Mouse (Mus musculus) adrenal gland, postnatal 36 days (tissue): ENCODE results near the gene Aym1. TPM values are rescaled to one million over a fixed set of nuclear protein-coding genes. Genes with fewer than 3 reads are reported as not detected.
A peak's percentile ranks its signal among the peaks of the same experiment; 100 is the strongest.
"Not testable (repeated sequence)": the region's sequence is repeated elsewhere in the genome, so short reads cannot be mapped to it uniquely, and the experiment has no call there.

Experiments
- DNase-seq, 2 experiments: peaks; one replicate each; pipeline ENCODE4 v3.0.0; 2021; ENCODE audit warnings: mixed read lengths in 1 of 2
- total RNA-seq, 2 experiments: library from RNA; stranded (reverse); gene quantifications; 2 replicates each; pipeline ENCODE4 v1.2.3; 2021

Gene Aym1
- total RNA-seq, 2 experiments from 2014 or later = not detected

GRCm38 (mm10) chr5:113354311-113354710, 2.8 kb upstream of the Aym1 start:
- DNase-seq = no peak

DNA sequence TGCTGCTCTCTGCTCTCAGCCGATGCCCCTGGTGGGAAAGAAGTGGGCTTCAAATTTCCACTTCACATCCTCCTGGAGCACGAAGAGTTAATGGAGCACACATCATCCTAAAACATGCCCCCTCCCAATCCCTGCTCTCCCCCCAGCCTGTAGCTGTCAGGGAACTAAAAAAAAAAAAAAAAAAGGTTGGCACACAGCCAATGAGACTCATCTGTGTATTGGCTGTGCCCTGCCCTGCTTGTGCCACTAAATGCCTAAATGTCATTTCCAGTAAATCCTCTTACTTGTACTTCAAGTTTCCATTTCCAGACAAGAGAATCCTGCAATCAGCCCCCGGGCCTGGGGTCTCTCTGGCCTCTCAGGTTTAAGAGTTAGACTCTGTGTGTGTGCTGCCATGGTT, 562 bp downstream of the Aym1 start:
- no peak for DNase-seq

- peak in 1 of 2 experiments; percentile 14 for DNase-seq
Measured at GRCm38 (mm10) chr5:113358833-113359232, 1.7 kb downstream of the Aym1 start.

- no peak for DNase-seq
Measured at GRCm38 (mm10) chr5:113361283-113361682, 4.2 kb downstream of the Aym1 start.

DNA sequence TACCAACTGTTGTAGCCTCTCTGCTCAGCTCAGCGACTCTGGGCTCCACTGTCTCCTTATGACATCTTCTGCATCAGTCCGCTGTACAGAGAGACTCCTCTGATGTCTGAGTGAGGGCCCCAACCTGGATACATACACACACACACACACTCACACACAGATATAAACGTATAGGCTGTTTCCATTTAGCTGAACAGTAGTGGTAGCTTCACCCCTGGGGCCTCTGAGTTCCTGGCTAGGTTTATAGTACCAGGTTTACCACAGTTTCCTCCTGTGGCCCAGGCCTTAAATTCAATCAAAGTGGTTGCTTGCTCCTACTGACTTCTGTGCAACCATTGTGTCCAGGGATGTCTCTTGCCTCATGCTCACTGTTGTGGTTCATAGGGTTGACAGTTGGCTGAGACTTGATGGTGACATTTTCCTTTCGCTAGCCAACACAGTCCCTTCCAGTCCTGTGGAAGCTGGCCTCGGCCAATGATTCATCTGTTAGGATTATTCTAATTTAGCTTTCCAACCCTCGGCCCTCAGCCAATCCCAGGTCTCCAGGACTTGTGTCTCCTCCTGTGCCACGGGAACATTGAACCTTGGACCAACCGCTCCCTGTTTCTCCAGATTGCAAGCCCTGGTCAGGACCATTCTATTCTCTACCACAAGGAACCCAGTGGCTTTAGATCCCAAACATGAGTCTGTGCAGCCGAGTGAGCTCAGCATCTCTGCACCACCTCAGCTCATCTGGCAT, 5.3 kb downstream of the Aym1 start:
- no peak for DNase-seq

DNA sequence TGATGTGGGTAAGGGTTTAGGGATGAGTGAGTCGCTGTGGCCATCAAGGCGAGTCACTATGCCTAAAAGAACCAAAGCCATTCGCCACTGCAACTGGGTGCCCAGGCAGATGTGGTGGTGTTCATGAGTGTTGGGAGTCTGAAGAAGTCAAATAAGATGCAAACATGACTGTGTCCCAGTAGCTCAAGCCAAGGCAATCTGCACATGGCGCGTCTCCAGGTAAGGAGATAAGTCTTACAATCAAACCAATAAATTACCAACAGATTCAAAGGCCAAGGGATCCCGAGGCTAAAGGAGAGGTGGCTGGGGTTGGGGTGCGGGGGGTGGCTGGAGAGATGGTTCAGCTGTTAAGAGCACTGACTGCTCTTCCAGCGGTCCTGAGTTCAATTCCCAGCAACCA, 6.1 kb downstream of the Aym1 start:
- DNase-seq = no peak

DNA sequence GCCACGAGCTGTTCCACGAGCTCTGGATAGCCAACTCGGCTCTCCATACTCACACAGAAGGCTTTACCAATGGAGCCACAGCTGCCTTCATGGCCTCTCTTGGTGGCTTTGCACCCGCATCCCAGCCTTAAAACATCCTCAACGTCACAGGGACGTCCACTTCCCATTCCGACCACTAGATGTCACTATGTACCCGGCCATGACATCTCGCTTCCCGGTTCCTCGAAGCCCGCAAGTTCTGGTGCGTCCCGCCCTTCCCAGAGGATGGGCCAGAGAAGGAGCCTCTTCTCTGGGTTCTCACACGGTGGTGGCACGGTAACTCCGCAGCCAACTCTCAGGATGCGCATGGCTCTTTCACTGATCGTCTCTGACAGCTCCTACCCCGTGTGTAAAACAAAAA, 8.8 kb downstream of the Aym1 start:
- DNase-seq = peak; percentile 72

DNA sequence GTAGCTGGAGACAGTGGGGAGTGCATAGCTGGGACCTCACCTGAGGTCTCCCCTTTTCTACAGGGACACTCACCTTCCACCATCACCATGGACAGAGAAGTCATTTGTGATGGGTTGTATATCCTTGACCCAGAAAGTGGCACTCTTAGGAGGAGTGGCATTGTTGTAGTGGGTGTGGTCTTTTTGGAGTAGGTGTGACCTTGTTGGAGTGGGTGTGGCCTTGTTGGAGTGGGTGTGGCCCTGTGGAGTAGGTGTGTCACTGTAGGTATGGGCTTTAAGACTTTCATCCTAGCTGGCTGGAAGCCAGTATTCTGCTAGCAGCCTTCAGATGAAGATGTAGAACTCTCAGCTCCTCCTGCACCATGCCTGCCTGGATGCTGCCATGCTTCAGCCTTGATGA, 10.6 kb downstream of the Aym1 start:
- DNase-seq = not testable (repeated sequence)

DNA sequence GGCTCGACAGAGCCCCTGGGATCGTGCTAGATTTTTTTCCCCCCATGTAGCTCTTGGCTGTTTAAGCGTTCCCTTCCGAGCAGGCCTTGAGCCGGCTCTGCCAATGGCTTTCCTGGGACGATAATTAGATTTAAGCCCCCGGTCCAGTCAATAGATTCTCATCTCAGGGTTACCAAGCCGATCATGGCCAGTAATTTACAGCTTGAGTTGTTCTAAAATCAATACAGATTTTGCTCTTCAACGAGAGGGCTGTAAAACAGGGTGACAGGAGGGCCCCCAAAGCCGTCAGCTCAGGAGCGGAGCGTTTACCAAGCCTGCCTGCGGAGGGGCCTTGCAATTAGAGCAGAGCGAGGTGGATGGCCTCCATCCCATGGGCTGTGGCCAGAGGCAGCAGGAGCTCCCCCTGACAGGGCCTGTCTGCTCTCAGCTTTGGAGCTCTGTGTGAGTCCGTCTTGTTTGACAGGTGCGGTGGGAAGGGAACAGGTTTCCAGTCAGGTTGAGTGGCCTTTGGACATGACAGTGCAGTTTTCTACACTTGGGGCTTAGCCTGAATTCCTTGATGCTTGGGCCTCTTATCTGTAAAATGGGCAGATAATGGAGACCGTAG, 12.3 kb downstream of the Aym1 start:
- no peak for DNase-seq

DNA sequence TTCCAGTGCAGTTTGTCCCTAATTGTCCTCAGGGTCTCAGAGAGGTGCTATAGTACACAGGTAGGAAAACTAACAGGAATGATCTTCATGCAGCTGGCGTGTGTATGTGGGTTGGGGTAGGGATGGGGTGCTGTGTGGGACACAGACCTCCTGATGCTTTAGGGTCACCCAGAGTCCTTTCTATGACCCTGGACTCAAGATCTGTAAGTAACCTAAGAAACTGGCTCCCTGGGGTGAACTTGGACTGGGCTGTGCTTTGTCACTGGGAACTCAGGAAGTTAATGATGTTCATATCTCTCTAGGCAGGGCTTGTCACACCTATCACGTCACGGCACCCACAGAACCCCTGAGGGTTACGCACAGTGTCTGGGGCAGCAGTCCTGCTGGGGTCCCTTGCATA, 15.4 kb downstream of the Aym1 start:
- DNase-seq = no peak

DNA sequence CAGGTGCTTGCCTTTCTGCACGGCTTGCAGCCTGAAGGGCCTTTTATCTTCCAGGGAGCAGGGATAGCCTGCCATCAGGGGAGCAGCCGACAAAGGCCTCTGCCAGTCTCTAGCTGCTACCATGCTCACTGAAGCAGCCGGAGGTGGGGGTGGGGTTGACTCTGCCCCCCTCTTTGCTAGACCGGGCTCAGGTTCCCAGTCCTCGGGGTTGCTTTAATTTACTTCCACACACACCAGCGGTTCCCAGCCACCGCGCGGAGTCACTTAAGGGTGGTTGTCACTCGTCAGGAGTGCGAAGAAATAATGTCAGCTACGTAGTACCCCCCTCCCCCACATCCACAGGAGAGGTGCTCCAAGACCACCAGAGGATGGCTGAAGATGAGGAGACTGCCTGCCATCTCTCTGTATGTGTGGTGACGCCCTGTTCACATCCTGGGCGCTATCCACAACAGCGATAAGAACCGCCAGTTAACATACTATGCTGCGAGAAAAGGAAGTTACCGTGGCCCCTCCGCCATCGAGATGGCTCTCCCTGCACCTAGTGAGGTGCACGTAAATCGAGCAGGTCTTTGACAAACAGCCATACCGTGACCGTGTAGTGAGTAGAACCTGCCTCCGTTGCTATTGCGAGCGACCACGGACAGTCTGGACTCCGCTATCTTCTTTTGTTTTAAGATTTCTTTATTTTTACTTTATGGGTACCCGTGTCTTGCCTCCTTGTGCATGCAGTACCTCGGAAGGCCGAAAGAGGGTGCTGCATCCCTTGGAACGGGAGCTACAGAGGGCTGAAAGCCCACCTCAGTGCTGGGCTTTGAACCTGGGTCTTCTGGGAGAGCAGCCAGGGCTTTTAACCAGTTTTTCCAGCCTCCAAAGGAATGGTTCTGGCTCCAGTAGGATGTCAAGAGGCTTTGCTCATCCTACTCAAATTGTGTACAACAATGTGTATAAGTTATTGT, 16.2 kb downstream of the Aym1 start:
- DNase-seq = peak in 1 of 2 experiments; percentile 9

DNA sequence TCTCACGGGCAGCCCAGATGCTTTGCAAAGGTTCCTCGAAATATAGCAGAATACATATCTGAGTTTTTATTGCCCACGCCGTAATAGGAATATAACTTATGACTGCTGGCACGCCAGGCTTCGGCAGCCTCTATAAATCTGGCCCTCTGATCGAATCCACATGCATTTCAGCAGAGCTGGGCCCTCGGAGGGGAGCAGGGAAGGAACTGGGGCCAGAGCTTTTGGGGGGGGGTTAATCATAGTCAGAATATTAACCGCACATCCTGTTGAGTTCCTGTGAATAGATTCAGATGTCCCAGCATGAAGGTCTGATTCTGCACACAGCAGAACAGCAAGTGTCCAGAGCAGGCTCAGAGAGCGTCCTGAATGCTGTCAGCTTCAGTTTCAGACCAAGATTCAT, 17.2 kb downstream of the Aym1 start:
- no peak for DNase-seq

GRCm38 (mm10) chr5:113375783-113376182, 18.7 kb downstream of the Aym1 start:
- peak; percentile 51 to 54 for DNase-seq

GRCm38 (mm10) chr5:113376292-113376691, 19.2 kb downstream of the Aym1 start:
- no peak for DNase-seq

GRCm38 (mm10) chr5:113379416-113379815, 22.3 kb downstream of the Aym1 start:
- DNase-seq = no peak

GRCm38 (mm10) chr5:113380553-113380952, 23.5 kb downstream of the Aym1 start:
- no peak for DNase-seq

DNA sequence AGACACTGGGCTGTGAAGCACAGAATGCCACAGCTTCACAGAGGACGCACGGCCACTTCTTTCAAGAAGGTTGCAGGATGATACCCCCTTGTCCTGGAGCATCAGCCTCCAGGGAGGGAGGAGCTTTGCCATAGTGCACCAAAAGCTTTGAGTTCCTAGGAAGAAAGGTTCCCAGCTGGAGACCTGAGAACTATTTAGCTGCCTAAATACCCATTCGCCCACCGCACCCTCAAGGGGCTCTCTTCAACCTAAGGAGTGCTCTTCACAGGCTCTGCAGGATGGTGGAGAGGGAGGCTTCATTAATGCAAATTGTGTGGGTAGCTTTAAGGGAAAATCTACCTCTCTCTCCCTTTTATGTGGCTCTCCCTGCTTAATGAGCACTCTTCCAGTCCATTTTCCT, 25.5 kb downstream of the Aym1 start:
- DNase-seq = no peak

- DNase-seq = no peak
Measured at GRCm38 (mm10) chr5:113393766-113394165, 36.7 kb downstream of the Aym1 start.

DNA sequence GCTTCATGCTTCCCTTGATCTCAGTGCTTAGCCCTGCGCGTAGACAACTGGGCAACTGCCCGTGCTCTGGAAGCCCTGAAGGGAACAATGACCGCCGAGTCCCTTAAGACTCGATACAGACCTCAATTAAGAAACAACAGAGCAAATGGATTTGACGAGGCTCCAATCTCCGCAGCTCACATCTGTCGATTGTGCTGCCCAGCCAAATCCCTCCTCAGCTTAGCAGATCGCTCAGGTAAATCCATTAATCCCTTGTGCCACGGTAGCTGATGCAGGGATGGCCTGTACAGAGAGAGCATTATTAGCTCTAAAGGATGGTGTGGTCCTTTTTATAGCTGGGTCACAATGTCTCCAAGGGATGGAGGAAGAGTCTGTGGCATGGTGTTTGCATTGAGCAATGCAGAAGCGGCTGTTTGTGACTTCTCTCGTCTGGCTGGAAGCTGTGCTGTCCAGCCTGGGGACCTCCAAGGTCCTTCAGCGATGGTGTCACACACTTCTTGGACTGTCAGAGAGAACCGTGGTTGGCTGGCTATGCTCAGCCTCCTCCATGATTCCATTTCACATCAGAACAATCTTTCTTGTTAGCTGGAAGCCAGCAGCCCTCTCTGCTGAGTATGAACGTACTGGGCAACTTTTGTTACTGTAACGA, 39.3 kb downstream of the Aym1 start:
- no peak for DNase-seq

- DNase-seq = no peak
Measured at GRCm38 (mm10) chr5:113397443-113398317, 40.6 kb downstream of the Aym1 start.

GRCm38 (mm10) chr5:113402702-113403101, 45.6 kb downstream of the Aym1 start:
- peak; percentile 1 to 9 for DNase-seq
